Mouse (Mus musculus): ENCODE results near the gene Samsn1. TPM values are rescaled to one million over a fixed set of nuclear protein-coding genes. Genes with fewer than 3 reads are reported as not detected.

Samsn1 gene
- polyA plus RNA-seq, 1 experiment from 2014 or later, result 1.5 TPM

DNA sequence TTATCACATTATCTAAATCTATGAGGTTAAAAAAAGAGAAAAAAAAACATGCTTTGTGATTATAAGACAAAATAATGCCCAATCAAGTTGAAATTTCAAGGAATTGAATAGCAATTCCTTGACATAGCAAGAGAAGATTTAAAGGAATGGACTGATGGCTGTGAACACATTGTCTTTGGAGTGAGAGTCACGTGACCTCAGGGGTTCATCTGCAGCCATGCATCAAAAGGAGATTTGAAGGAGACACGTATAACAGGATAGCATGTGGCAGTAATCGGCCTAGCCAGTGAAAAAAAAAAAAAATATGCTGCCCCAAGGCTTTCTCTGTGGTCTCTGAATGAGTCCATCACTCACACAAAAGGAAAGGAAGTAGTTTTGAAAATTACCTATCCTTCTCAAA lies 201.1 kb downstream of the Samsn1 start:
- no peak overlapping the region for H3K4me3 ChIP-seq
- H3K9ac ChIP-seq, result no peak overlapping the region
- no peaks in the 10 kb centered on the region for H3K9me3 ChIP-seq (replicated peaks)
- no peaks in the 10 kb centered on the region for H3K36me3 ChIP-seq
- no peak for ATAC-seq (ENCODE audit: low FRiP score)
- 49% methylated on average over 3 of the region's 3 CpGs for WGBS
- H3K27ac ChIP-seq, result no peak overlapping the region
- no peaks in the 10 kb centered on the region for H3K4me1 ChIP-seq
- no peak overlapping the region for H3K4me2 ChIP-seq (replicated peaks)
- no peaks in the 10 kb centered on the region for H3K27me3 ChIP-seq

All from hindbrain, embryonic 12.5 days (tissue).